Mouse (Mus musculus): ENCODE data around the gene Inpp4a. TPM values are rescaled to one million over a fixed set of nuclear protein-coding genes. Genes with fewer than 3 reads are reported as not detected.

Gene Inpp4a
- total and polyA plus RNA-seq, 3 experiments: 2.9 to 6.2 (median 6.1) TPM

DNA sequence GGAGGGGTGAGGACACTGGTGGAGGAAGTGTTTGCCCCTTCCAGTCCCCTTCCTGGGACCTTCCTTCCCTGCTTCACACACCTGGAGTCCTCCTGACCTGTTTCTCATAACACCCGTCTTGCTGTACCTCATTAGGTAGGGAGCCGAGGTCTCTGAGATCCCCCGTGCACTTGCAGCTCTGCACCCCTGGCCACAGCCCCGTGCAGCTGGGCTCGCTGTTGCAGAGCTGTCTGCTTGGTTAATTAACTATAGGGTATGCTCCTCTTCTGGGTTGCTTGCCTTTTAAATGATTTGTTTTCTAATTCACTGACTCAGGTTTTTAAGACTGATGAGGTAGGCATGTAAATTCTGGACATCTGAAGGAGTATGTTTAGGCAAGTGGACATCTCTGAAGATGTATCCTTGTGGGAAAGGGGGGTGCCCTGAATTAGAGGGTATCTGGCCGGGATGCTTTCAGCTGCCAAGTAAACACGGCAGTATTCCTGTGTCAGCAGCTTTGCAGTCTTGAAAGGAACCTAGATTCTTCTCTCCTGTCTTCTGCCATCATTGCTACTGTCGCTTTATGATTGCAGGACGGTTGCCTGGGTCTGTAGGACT, 6.1 kb downstream of the Inpp4a start:
- H3K4me1 ChIP-seq (ENCODE audit: insufficient read depth, low read depth, low read length): peaks cover 3% of the 10 kb centered on the region
- H3K4me3 ChIP-seq (ENCODE audit: low read depth, low read length): no peak overlapping the region
- no peaks in the 10 kb centered on the region for H3K9me3 ChIP-seq (replicated peaks)
- TF ChIP-seq GATA1 (IDR thresholded peaks at IDR 0.05; ENCODE audit: borderline replicate concordance, low read length): no peak
- H3K27me3 ChIP-seq (ENCODE audit: insufficient read depth, low read length): peaks cover 20% of the 10 kb centered on the region
- no peaks in the 10 kb centered on the region for H3K36me3 ChIP-seq (replicated peaks)
- DNase-seq (ENCODE audit: low spot score) (no peak), ATAC-seq (ENCODE audit: extremely low read depth, insufficient number of reproducible peaks, low FRiP score, poor library complexity, severe bottlenecking) (no peak)

DNA sequence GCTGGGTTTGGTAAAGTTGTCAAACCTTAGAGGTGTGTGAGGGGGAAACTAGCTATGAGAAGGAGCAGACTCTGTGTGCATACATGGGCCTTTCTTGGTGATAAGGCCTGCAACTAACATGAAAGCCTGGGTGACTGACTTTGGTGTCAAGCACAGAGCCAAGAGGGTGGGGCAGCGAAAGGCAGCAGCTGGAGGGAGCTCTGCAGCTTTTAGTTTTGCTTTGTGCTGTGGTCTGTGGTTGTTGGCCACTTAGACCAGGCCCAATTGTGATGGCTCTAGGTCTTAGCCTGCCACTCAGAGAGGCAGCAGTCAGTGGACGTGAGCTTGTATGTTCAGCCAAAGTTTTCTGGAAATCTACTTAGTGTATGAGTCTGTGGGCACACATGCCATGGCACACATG, 7.9 kb downstream of the Inpp4a start:
- Histone ChIP-seq H3K36me3 (replicated peaks) (no peaks in the 10 kb centered on the region), H3K9me3 (replicated peaks) (no peaks in the 10 kb centered on the region), H3K4me1 (ENCODE audit: insufficient read depth, low read depth, low read length) (peaks cover 3% of the 10 kb centered on the region), H3K4me3 (ENCODE audit: low read depth, low read length) (no peak overlapping the region), H3K27me3 (ENCODE audit: insufficient read depth, low read length) (peaks cover 12% of the 10 kb centered on the region)
- no peak for ATAC-seq (ENCODE audit: extremely low read depth, insufficient number of reproducible peaks, low FRiP score, poor library complexity, severe bottlenecking)
- DNase-seq (ENCODE audit: low spot score): no peak
- TF ChIP-seq POLR2AphosphoS5 (IDR thresholded peaks at IDR 0.05; ENCODE audit: insufficient replicate concordance, low read depth, low read length) (no peak), TAL1 (conservative IDR thresholded peaks at IDR 0.05; ENCODE audit: low read depth, low read length) (no peak), CTCF (IDR thresholded peaks at IDR 0.05; ENCODE audit: low read depth, low read length) (no peak), GATA1 (IDR thresholded peaks at IDR 0.05; ENCODE audit: borderline replicate concordance, low read length) (no peak), GATA2 (IDR thresholded peaks at IDR 0.05; ENCODE audit: borderline replicate concordance, low read depth, low read length) (no peak)

DNA sequence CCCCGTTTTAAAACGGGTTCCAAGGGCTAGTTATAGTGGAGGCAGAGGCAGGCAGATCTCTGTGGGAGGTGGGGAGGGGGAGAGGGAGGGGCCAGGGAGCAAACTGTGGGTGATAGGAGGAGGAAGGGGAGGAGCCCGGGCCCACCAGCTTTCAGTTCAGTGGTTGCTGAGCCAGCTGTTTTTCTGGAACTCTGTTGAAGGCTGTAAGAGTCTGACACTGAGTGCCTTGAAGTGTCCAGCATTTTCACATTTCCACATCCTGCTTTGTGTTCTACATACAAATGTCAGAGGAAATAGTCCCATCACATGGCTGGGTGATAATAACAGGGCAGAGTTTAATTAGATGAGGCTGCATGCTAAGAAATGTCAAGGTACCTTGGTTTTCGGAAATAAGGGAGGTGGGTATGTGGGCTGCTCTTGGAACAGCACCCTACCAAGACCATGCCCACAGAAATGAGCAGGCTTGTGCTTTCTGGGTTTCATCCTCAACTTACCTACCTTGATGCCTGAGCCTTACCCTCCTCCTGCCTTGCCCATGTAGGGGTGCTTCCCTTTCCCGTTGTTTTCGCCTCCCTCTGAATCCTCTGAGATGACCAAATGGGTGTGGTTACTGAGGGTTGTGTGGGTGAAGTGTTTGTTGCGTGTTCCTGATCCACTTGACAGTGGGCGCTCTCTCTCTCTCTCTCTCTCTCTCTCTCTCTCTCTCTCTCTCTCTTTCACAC, 8.5 kb downstream of the Inpp4a start:
- TF ChIP-seq CTCF (IDR thresholded peaks at IDR 0.05; ENCODE audit: low read depth, low read length): no peak
- TF ChIP-seq TAL1 (conservative IDR thresholded peaks at IDR 0.05; ENCODE audit: low read depth, low read length): no peak
- no peak for TF ChIP-seq GATA1 (IDR thresholded peaks at IDR 0.05; ENCODE audit: borderline replicate concordance, low read length)
- no peak for TF ChIP-seq POLR2AphosphoS5 (IDR thresholded peaks at IDR 0.05; ENCODE audit: insufficient replicate concordance, low read depth, low read length)
- TF ChIP-seq GATA2 (IDR thresholded peaks at IDR 0.05; ENCODE audit: borderline replicate concordance, low read depth, low read length): no peak
- peaks cover 12% of the 10 kb centered on the region for H3K27me3 ChIP-seq (ENCODE audit: insufficient read depth, low read length)
- no peak for DNase-seq (ENCODE audit: low spot score)

DNA sequence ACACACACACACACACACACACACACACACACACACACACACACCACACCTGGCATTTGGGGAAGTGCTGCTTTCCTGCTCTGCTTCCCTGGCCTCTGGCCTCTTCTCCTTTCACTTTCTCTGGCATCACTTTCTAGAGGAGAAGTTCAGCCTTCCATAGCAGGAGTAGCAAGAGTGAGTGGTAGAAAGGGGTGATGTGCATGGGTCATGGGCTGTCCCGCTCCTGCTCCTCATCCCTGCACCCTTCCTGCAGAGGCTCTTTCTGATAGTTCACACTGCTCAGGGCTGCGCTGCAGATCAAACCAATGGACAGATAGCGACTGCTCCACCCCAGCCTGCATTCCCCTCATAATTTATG, 9.1 kb downstream of the Inpp4a start:
- H3K27me3 ChIP-seq (ENCODE audit: insufficient read depth, low read length): peaks cover 12% of the 10 kb centered on the region
- TF ChIP-seq GATA2 (IDR thresholded peaks at IDR 0.05; ENCODE audit: borderline replicate concordance, low read depth, low read length): no peak
- TF ChIP-seq CTCF (IDR thresholded peaks at IDR 0.05; ENCODE audit: low read depth, low read length): no peak
- TF ChIP-seq TAL1 (conservative IDR thresholded peaks at IDR 0.05; ENCODE audit: low read depth, low read length): no peak
- TF ChIP-seq GATA1 (IDR thresholded peaks at IDR 0.05; ENCODE audit: borderline replicate concordance, low read length): no peak
- TF ChIP-seq POLR2AphosphoS5 (IDR thresholded peaks at IDR 0.05; ENCODE audit: insufficient replicate concordance, low read depth, low read length): no peak
- no peak overlapping the region for H3K4me3 ChIP-seq (ENCODE audit: low read depth, low read length)
- peaks cover 3% of the 10 kb centered on the region for H3K4me1 ChIP-seq (ENCODE audit: insufficient read depth, low read depth, low read length)
- H3K9me3 ChIP-seq (replicated peaks): no peaks in the 10 kb centered on the region
- no peaks in the 10 kb centered on the region for H3K36me3 ChIP-seq (replicated peaks)
- ATAC-seq (ENCODE audit: extremely low read depth, insufficient number of reproducible peaks, low FRiP score, poor library complexity, severe bottlenecking) (no peak; the same call in 1 of the 2 replicates), DNase-seq (ENCODE audit: low spot score) (no peak)

More for the DNA sequence above, 8.5 kb downstream of the Inpp4a start:
- no peak overlapping the region for H3K4me3 ChIP-seq (ENCODE audit: low read depth, low read length)
- H3K36me3 ChIP-seq (replicated peaks): no peaks in the 10 kb centered on the region
- no peak for ATAC-seq (ENCODE audit: extremely low read depth, insufficient number of reproducible peaks, low FRiP score, poor library complexity, severe bottlenecking)
- H3K4me1 ChIP-seq (ENCODE audit: insufficient read depth, low read depth, low read length): peaks cover 3% of the 10 kb centered on the region
- H3K9me3 ChIP-seq (replicated peaks): no peaks in the 10 kb centered on the region

DNA sequence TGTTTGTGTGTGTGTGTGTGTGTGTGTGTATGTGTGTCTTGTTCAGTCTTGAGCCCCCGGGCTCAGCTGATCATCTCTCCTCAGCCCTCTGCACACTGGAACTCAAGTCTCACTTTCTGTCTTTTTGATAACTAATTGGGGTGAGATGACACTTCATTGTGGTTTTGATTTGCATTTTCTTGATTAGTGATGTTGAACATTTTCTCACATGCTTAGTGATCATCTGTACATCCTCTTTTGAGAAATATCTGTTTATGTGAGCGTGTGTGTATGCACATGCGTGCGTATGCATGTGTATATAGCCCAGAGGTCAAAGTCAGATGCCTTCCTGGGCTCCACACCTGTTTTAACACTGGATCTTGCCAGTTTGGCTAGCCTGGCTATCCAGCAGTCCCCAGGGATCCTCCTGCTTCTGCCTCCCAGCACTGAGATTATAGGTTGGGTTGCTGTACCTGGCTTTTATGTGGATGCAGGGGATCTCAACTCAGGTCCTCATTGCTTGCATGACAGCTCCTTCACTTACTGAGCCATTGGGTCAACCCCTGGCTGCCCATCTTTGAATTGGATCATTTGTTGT, 10.4 kb downstream of the Inpp4a start:
- no peaks in the 10 kb centered on the region for H3K9me3 ChIP-seq (replicated peaks)
- no peak for ATAC-seq (ENCODE audit: extremely low read depth, insufficient number of reproducible peaks, low FRiP score, poor library complexity, severe bottlenecking)
- DNase-seq (ENCODE audit: low spot score): no peak
- peaks cover 15% of the 10 kb centered on the region for H3K27me3 ChIP-seq (ENCODE audit: insufficient read depth, low read length)
- no peak overlapping the region for H3K4me3 ChIP-seq (ENCODE audit: low read depth, low read length)
- peaks cover 3% of the 10 kb centered on the region for H3K4me1 ChIP-seq (ENCODE audit: insufficient read depth, low read depth, low read length)
- no peaks in the 10 kb centered on the region for H3K36me3 ChIP-seq (replicated peaks)
- TF ChIP-seq POLR2AphosphoS5 (IDR thresholded peaks at IDR 0.05; ENCODE audit: insufficient replicate concordance, low read depth, low read length) (no peak), GATA1 (IDR thresholded peaks at IDR 0.05; ENCODE audit: borderline replicate concordance, low read length) (no peak), CTCF (IDR thresholded peaks at IDR 0.05; ENCODE audit: low read depth, low read length) (no peak), TAL1 (conservative IDR thresholded peaks at IDR 0.05; ENCODE audit: low read depth, low read length) (no peak), GATA2 (IDR thresholded peaks at IDR 0.05; ENCODE audit: borderline replicate concordance, low read depth, low read length) (no peak)

DNA sequence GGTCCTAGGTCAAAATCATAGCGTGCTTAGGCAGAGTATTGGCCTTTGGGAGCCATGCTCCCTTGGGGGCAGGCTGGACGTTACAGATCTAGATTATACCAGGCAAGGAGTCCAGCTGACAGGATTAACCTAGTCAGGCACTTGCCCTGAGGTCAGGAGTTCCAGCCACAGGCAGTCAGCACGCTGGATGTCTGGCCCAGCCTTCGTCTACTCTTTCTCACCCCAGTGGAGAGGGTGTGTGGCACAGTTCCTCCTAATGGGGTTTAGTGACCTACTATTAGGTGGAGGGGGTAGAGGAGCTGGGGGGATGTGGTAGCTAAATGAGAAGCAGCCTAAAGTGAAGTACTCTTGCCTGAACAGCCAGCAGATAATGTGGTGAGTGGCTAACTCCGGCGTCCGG, 14.7 kb downstream of the Inpp4a start:
- Histone ChIP-seq H3K4me3 (ENCODE audit: low read depth, low read length) (no peak overlapping the region), H3K4me1 (ENCODE audit: insufficient read depth, low read depth, low read length) (no peaks in the 10 kb centered on the region)
- no peak for ATAC-seq (ENCODE audit: extremely low read depth, insufficient number of reproducible peaks, low FRiP score, poor library complexity, severe bottlenecking)

More for the DNA sequence above, 14.7 kb downstream of the Inpp4a start:
- no peak for DNase-seq (ENCODE audit: low spot score)
- TF ChIP-seq CTCF (IDR thresholded peaks at IDR 0.05; ENCODE audit: low read depth, low read length): no peak
- Histone ChIP-seq H3K36me3 (replicated peaks) (no peaks in the 10 kb centered on the region), H3K9me3 (replicated peaks) (no peaks in the 10 kb centered on the region), H3K27me3 (ENCODE audit: insufficient read depth, low read length) (peaks cover 14% of the 10 kb centered on the region; the same call in 1 of the 2 replicates)
